Mouse (Mus musculus) heart, postnatal 0 days (tissue): ENCODE measurements around the gene Olfr1143.

Experiments
- CTCF ChIP-seq: IDR thresholded peaks from 2 replicates; pipeline ENCODE4 v1.5.1; 2016; ENCODE audit warnings: antibody characterized with exemption, control low read depth, low read depth
- EP300 ChIP-seq: IDR thresholded peaks from 2 replicates; pipeline ENCODE4 v1.6.1; 2016; ENCODE audit warnings: antibody characterized with exemption, low read depth

GRCm38 (mm10) chr2:87809522-87809921 lies 9.1 kb downstream of the Olfr1143 start, which contains the start of gene Olfr1145:
- TF ChIP-seq CTCF (no peak), EP300 (no peak)
